Mouse (Mus musculus) cerebellum, adult 11-12 months (tissue): ENCODE data around the gene Fdxr.

Experiments
- DNase-seq: peaks from one replicate; pipeline ENCODE4 v3.0.0; 2022

Gene Fdxr

DNA sequence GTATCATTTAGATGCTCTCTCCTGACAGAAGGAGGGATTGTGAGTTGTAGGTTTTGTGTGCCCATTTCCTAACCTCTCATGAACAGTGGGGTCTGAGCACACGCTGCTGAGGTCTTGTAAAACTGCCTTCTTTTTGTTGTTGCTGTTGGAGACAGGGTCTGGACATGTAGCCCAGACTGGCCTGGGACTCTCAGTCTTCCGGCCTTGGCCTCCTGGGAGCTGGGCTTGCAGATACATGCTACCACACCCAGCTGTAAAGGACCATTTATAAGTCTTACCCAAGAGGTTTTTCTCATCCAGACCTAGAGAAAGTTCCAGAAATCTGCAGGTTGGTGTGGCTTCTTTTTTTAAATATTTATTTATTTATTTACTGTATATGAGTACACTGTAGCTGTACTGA is 11.5 kb upstream of the Fdxr start:
- DNase-seq = no peak

DNA sequence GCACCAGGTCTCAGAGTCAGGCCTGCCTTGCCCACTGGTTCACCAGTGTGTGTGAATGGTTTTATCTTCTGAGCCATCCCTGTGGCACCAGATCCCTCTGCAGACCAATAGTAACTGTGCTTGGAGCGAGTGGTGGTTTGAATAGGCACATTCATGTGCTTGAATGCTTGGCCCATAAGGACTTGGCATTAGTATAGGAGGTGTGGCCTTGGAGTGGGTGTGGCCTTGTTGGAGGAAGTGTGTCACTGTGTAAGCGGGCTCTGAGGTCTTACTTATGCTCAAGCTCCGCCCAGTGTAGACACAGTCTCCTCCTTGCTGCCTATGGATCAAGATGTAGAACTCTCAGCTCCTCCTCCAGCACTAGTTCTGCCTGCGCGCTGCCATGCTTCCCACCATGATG is 10.5 kb upstream of the Fdxr start:
- DNase-seq = peak; percentile 48

DNA sequence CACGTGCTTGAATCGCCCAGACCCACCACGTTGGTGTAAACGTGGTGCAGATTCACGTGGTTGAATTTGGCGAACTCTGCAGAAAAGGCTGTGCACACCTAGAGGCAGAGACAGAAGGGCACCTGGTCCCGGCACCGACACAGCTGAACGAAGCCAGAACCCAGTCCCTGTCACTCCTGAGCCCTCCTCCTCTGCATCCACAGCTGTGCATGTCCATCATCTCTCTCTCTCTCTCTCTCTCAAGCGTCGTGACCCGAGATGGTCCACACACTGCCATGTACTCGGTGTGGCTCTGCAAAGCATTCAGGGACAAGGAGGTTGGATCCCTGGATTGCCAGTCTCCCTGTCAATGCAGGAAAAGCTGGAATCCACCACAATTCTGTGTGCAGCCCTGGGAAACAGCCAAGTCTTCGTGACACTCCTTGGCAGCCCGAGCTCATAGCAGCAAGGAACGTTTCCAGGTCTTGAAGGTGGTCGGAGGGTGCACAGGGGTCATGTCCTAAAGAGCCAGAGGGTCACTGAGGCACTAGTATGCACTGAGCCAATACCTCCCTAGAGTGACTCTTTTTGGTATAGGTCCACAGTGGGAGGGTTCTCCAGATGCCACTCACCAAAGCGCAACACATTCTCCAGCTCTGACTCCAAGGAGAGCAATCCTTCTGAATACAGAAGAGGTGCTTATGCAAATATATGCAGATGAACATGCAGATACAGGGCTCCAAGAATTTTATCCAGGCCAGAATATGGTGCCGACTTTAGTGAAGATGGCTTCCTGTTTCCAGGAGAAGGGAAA is 9.5 kb upstream of the Fdxr start:
- DNase-seq = peak; percentile 34

DNA sequence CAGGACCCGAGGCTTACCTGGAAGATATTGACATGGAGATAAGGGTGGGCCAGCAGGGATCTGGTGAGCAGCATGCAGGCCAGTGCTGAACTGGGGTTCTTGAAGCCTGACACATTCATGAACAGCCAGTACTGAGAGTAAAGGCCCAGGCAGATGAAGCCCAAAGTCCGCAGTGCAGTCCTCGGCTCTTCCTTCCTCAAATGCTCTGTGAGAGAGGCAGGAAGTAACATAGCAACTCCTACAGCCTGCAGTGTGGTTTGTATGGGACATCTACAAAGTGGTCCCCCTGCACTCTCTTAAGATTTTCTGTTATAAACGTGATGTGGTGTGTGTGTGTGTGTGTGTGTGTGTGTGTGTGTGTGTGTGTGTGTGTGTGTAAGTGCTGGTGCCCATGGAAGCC is 8.4 kb upstream of the Fdxr start:
- no peak for DNase-seq

DNA sequence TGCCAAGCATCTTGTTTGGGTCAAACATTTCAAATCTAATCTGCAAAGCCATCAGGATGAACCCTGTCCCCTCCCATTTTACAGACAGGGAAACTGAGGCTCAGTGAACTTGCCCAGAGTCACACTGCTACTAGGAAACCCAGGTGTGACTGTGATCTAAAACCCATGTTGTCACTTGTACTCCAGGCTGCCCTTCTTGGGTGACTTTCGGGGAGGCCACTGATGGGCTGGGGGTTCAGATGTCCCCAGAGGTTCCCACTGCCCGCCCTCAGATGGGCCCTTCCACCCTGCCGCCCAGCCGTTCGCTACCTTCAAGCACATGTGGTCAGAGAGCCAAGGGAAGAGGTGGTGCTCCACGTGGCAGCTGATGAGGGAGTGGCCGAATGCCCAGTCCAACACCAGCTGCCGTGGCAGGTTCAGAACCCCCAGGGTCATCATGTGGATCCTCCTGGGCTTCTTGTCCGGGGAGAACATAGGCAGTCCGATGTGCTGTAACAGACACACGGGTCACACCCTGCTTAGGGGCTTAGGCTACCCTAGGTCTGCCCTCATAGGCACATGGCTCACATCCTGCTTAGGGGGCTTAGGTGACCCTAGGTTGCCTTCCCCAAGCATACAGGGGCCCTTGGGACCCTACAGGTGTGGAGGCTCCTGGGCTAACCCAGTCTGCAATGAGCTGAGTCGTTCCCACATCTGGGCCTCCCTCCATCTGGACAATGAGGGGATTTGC is 7.2 kb upstream of the Fdxr start:
- no peak for DNase-seq

DNA sequence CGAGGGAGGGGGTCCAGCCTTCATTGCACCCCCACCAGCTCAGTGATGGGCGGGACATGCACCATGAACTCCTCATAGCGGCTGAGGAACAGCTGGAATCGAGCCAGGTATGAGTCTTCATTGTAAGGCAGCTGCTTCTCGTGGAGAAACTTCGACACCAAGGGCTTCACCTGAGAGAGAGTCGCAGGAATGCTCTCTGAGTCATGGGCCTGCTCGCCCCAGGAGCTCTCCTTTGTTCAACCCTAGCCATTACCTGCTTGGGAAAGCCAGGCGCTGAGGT is 6.6 kb upstream of the Fdxr start:
- no peak for DNase-seq

DNA sequence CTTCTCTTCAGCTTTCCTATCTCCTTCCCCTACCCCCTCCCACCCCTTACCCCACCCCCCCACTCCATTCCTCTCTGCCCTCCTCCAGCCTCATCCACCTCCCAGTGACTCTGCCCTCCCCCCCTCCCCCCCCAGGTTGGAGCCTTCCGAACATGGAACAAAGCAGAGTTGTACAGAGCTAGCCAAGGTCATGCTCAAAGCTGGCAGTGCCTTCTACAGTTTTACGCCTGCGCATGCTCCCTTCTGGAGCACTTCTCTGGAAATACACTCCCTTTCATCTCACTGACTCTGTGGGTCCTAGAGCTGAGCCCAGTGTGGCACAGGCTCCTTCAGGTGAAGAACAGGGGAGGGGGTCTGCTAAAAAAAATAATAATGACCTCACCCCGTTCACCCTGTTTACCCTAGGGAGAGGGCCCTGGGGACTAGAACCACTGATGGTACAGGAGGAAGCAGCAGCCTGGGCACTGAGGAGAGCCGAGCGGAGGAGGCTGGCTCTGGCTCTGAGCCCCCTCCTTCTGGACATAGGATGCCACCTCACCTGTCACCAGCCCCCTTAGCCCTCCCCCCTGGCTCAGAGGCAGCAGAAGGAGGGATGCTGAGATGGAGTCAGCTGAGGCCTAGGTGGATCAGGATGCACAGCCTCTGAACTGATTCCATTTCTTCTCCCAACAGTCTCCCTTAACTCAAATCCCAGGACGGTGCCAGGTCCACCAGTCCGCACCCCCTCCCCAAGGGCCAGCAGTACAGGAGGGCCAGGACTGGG is 6.1 kb upstream of the Fdxr start:
- no peak for DNase-seq

DNA sequence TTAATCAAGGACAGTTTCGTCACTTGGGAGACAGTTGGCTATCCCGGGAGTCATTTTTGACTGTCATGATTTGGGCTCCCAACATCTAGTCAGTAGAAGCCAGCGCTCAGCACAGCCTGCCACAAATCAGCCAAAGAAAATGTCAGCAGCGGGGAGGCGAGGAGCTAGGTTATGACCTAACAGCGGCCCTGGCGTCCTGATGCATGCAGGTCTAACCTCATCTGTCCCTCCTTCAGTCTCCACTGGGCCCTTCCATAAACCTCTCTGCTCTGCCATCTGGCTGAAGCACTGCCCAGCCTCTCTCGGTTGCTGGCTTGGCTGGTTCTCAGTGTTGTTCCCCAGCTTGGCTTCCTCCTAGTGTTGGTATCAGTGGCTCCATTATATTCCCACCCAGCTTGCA is 5.4 kb upstream of the Fdxr start:
- DNase-seq = no peak

DNA sequence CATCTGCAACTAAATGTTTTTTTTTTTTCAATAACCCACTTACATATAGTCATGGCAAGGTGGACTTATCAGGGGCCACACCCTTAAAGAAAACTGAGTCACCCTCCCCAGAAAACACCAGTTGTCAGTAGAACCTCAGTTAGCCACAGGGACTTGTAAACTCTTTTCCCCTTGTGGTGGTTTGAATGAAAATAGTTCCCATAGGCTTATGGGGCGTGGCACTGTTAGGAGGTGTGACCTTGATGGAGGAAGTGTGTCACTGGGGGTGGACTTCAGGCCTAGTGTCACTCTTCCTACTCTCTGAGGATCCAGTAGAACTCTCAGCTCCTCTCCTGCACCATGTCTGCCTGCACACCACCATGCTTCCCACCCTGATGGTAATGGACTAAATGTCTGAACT is 2.9 kb upstream of the Fdxr start:
- no peak for DNase-seq

DNA sequence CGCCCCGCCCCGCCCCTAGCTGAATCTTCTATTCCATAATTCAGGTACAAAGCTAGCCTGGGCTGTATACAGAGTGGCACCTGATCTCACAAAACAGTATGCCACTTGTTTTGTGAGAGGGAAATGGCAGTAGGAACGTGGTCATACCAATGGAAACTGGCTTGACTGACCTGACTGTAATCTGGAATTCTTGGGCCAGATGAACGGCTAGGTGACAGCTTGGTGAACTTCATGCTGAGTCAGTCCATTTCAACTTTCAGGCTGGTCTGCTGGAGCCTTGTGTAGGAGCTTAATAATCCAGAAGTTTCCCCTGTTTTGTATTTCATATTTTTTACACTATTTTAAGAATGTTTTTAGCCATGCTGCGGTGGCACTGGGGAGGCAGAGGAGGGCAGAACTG is 1.3 kb upstream of the Fdxr start:
- no peak for DNase-seq

DNA sequence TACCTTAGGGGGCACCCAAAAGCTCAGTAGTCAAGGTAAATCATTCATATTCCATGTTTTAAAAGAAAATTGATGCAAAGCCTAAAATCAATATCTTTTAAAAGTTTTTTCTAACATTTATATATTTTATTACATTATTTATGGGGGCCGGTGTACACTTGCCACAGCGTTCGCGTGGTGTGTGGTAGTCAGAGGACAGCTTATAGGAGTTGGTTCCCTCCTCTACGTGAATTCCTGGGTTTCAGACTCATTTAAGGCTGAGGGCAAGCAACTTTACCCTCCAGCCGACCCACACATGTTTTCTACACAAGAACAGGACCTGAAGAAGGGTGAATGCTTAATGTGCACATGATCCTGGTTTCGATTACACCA is 740 bp upstream of the Fdxr start:
- DNase-seq = no peak

DNA sequence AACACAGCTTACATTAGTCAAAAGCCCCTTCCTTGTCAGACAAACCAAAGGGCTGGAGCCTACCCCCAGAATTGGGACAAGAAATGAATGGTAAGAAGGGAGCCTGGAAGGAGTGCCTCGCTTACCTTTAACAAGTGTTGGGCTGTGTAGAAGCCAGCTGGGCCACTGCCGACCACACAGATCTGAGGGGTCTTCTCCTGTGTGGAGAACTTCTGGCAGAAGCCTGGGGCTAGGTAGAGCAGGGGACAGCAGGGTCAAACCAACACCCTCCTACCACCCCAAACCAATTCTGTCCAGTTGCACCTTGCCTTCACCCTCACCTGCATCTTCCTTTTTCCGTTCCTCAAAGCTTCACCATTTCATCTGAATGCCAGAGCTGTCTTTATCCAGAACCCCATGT is 896 bp downstream of the Fdxr start:
- DNase-seq = peak; percentile 61

DNA sequence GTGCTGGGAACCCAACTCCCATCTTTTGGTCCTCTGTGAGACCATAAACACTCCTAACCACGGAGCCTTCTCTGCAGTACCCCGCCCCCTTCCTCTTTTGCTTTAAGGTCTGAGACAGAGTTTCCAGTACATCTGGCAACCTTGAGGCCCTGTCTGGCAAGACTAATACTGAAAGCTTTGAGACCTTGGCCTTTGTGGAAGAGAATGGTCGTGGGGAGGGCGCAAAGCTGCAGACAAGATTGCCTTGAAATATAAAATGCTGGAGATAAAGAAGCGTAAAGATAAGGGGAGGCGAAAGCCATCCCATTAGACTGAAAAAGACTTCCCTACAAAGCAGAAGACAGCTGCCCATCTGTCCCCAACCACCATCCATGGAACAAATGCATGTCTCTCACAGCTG is 1.3 kb downstream of the Fdxr start:
- DNase-seq = no peak

DNA sequence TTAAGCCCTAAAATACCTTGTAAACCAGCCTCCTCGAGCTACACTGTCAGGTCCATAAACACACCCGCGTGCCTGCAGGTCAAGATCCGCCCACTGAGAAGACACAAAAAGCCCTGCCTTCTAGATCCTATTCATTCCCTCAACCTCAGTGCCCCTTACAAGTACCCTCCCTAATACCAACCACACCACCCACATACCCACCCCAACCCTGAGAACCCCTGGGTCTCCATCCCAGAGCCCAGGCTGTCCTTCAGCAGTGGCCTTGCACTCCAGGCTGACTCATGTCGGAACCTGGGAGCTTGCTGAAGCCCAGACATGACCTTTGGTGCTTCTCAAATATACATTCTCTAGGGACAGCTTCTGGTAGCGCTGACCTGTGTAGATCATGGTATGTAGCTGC is 2.1 kb downstream of the Fdxr start:
- no peak for DNase-seq

DNA sequence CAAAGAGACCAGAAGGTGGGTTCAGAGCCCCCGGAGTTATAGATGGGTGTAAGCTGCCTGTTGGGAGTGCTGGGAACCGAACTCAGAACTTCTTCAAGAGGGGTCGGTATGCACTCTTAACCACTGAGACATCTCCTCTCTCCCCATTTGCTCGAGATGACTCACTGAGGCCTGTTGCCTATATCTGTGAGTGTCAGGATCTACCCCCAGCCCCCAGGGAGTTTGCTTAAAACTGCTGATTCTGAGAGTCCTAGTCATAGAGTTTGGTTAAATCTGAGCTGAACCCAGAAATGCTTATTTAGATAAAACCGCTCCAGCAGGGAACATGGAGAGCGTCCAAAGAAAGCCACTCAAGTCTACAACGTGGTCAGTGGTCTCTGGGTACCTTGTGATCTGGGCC is 2.7 kb downstream of the Fdxr start:
- DNase-seq = no peak

DNA sequence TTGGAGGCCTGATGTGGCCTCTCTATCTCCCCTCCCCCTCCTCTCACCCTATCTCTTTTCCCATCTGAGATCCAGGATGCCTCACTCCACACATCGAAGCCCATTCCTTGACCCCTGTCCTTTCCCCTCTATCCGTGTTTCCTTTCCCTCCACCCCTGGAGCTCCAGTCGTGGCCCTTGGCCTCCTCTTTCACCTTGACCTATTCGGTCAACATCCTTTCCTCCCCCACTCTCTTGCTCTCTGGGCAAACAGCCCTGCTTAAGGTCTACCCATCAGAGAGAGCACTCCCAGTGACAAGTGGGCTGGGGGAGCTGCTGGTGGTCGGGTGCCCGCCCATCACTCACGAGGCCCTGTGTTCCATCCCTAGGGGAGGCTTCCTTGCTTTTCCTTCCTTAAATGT is 3.1 kb downstream of the Fdxr start:
- DNase-seq = no peak

DNA sequence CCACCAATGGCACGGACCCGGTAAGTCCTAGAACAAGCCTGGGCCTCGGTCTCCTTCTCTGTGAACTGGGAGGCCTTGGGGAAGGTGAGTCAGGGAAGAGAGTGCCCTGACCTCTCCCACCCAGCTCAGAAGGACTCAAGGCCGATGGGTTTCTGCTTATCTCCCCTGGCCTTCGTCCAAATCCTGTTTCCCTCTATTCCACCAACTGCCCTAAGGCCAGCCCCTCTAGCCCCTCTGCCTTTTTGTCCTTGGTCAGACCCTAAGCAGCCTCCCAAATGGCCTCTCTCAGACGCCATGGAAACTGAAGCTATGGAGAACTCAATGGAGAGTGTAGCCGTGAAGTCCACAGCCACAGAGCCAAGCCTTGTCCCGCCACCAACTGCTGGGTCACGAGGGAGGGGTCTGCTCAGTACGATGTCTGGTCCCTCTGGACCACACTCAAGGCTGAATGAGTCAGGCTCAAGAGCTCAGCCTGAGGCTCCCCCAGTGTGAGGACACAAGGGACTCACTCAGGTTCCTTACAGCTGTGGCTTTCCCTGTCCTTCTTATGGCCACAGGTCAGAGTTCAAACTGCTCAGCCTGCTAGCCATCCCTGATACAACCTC is 3.9 kb downstream of the Fdxr start:
- peak; percentile 52 for DNase-seq

DNA sequence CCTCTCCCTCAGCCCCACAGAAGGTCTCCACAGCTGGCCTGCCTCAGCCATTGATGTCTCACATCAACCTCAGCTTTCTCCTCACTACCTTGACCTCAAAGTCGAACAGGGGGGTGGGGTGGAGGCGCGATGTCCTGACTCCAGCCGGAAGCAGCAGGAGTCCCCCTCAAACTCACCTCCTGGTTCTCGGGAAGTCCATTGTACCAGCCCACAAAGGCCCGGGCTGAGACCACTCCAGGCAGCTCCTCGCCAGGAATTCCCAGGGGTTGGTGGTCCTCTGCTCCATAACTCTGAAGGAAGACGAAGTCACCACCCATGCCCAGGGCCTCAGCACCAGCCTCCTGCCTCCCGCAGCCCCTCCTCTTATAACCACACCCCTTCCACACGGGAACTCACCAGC is 5.4 kb downstream of the Fdxr start:
- DNase-seq = peak; percentile 69

DNA sequence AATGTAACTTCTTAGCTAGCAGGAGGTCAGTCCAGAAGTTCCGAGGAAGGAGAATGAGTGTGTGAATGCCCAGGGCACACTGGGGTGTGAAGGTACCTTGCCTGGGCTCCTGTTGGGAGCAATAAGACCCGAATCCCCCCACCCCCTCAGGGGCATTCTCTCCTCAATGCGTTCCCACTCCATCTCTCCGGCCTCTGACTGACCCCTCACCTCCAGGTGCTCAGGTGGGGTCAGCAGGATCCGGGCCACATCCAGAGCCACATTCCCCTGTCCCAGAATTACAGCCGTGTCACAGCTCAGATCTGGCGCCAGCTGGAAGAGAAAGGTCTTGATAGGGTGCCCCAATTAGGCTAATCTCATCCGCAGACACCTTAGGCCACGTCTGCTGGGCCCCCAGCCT is 5.8 kb downstream of the Fdxr start:
- peak; percentile 66 for DNase-seq

DNA sequence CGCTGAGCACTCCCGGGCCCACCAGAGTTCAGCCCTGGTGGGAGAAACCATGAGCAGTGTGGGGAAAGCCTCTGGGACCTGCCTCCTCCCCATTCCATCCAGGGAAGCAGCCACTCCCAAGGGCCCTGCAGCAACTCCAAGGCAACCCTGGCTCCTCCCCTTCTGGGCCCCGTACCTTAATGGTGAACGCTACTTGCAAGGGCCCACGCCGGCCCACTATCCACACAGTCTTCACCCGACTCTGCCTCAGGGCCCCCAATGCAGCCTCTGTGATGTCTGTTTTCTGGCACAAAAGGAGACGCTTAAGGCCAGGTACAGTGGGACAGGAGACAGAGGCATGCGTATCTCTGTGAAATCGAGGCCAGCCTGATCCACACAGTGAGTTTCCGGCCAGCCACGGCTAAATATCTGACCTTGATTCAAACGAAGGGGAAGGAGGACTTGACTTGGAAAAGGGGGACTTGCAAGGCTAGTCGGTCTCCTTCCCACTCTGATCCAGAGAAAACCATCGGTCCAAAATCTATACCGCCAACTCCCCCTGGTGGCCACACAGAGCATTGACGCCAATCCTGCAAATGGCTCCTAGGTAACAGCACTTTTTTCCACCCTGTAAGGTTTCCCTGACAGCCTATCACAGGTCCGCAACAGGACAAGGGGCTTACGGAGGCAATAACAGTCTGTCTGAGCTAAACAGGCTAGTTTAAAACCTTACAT is 6.5 kb downstream of the Fdxr start:
- DNase-seq = peak; percentile 89

DNA sequence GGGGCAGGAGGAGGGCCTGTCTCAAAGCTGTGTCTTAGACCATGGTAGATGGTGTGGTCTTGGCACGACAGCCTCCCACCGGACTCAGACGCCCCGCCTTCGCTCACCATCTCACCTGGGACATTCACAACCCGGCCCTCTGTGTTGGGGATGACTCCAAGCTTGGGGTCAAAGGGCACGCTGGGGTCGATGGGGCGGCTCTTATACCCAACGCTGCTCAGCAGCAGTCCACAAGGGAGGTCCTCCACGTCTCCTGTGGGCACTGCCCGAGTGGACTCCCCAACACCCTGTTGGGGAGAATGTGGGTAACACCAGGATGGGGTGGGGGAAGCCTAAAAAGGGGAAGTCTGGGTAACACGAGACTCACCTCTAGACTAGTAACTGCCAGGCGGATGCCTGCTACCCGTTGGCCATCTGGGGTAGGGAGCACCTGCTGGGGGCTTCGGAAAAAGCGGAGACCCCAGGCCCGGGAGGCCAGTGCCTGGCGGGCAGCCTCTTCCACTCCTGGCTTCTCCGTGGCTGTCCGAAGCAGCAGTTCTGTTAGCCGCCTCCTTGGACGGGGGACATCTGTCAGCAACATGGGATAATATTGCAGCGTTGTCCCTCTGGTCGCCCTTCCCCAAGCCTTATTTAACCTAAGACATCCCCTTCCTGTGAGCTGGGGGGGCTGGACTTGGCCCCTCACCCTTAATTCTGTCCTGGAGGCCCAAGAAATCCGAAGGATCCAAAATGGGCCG is 7.4 kb downstream of the Fdxr start:
- peak; percentile 72 for DNase-seq

DNA sequence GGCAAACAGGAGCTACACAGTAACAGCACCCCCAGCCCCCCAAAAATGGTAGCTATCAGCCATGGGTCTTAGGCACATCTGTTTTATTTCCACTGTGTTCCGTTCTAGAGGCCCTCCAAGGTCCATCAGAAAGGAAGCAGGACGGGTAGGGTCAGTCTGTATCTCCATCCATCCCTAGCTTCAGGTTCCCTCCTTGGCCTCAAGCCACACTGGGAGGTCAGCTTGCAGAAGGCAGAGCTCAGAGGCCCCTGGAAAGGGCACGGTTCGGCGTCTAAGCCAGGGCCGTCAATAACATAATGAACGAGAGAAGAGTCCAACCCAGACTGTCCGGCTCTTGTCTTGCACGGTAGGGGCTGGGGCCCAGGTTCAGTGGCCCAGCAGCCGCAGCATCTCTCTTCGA is 8.9 kb downstream of the Fdxr start:
- peak; percentile 68 for DNase-seq
